Mouse (Mus musculus) testis, adult 2 months (tissue): ENCODE measurements around the gene Fblim1.

Source experiments
- CTCF ChIP-seq: fragments of 200-500 bp; IDR thresholded peaks from 2 replicates; pipeline ENCODE4 v1.5.1; 2012; ENCODE audit warnings: low read depth, mild to moderate bottlenecking, inconsistent platforms, low read length, moderate library complexity; ENCODE audit not compliant: control insufficient read depth, insufficient read depth, insufficient replicate concordance
- POLR2A ChIP-seq: fragments of 200-500 bp; IDR thresholded peaks from 2 replicates; pipeline ENCODE4 v1.6.1; 2012; ENCODE audit warnings: low read depth, mild to moderate bottlenecking, inconsistent platforms, low read length, moderate library complexity; ENCODE audit not compliant: control insufficient read depth

- TF ChIP-seq CTCF (no peak), POLR2A (no peak)
Observed at GRCm38 (mm10) chr4:141570821-141571220, 35.1 kb downstream of the Fblim1 start.
